Mouse (Mus musculus) thymus, postnatal 10 days (tissue): Measurements from ENCODE around the gene Fam57b.
"Not testable (repeated sequence)": the region's sequence is repeated elsewhere in the genome, so short reads cannot be mapped to it uniquely, and the experiment has no call there.

Experiments used
- DNase-seq, 2 experiments: peaks; one replicate each; pipeline ENCODE4 v3.0.0; 2021; ENCODE audit warnings: low spot score in 2 of 2

Fam57b gene

GRCm38 (mm10) chr7:126778147-126778546, 19.3 kb upstream of the Fam57b start:
- no peak for DNase-seq

- not testable (repeated sequence) for DNase-seq
Measured at GRCm38 (mm10) chr7:126779101-126779500, 18.4 kb upstream of the Fam57b start.

GRCm38 (mm10) chr7:126779983-126780970, 17.2 kb upstream of the Fam57b start:
- DNase-seq, result peak; percentile 81 to 94

GRCm38 (mm10) chr7:126780971-126781635, 16.4 kb upstream of the Fam57b start, which contains the start of gene Tbx6:
Gene Tbx6, plus strand, starts transcription at chr7:126781483.
- DNase-seq, result peak in 1 of 2 experiments; percentile 31

- no peak for DNase-seq
Measured at GRCm38 (mm10) chr7:126781661-126782370, 15.7 kb upstream of the Fam57b start.

- DNase-seq, result no peak
Measured at GRCm38 (mm10) chr7:126782693-126783092, 14.8 kb upstream of the Fam57b start.

- no peak for DNase-seq
Measured at GRCm38 (mm10) chr7:126784469-126784868, 13.0 kb upstream of the Fam57b start.

- DNase-seq, result no peak
Measured at GRCm38 (mm10) chr7:126785056-126785455, 12.4 kb upstream of the Fam57b start.

- no peak for DNase-seq
Measured at GRCm38 (mm10) chr7:126786142-126786541, 11.3 kb upstream of the Fam57b start.

- DNase-seq, result no peak
Measured at GRCm38 (mm10) chr7:126789141-126789540, 8.3 kb upstream of the Fam57b start.

- DNase-seq, result peak; percentile 97
Measured at GRCm38 (mm10) chr7:126791851-126792720, 5.4 kb upstream of the Fam57b start, which contains the start of gene Ppp4c. Gene Ppp4c, minus strand, starts transcription at chr7:126792496.

- DNase-seq, result peak in 1 of 2 experiments; percentile 14
Measured at GRCm38 (mm10) chr7:126792721-126793443, 4.6 kb upstream of the Fam57b start.

GRCm38 (mm10) chr7:126793456-126794270, 3.8 kb upstream of the Fam57b start:
- no peak for DNase-seq

GRCm38 (mm10) chr7:126794271-126794605, 3.2 kb upstream of the Fam57b start:
- DNase-seq, result no peak

- no peak for DNase-seq
Measured at GRCm38 (mm10) chr7:126795387-126796317, 1.8 kb upstream of the Fam57b start.

GRCm38 (mm10) chr7:126796350-126796932, 1.0 kb upstream of the Fam57b start:
- peak; percentile 16 to 44 for DNase-seq

- peak in 1 of 2 experiments; percentile 51 for DNase-seq
Measured at GRCm38 (mm10) chr7:126798127-126799049, 920 bp downstream of the Fam57b start.
